Mouse (Mus musculus) thymus, adult 2 months (tissue): Measurements from ENCODE around the gene Foxo6.

ENCODE experiments used
- CTCF ChIP-seq: fragments of 200-500 bp; IDR thresholded peaks from 2 replicates; pipeline ENCODE4 v1.5.1; 2012; ENCODE audit warnings: mild to moderate bottlenecking, control low read depth, low read length, moderate library complexity, borderline replicate concordance; ENCODE audit not compliant: control insufficient read depth, poor library complexity, insufficient read depth; ENCODE audit errors: extremely low read depth
- POLR2A ChIP-seq: fragments of 200-500 bp; IDR thresholded peaks from 2 replicates; pipeline ENCODE4 v1.6.1; 2012; ENCODE audit warnings: mild to moderate bottlenecking, low read length, control low read depth, moderate library complexity; ENCODE audit not compliant: control insufficient read depth, poor library complexity, insufficient read depth; ENCODE audit errors: extremely low read depth

DNA sequence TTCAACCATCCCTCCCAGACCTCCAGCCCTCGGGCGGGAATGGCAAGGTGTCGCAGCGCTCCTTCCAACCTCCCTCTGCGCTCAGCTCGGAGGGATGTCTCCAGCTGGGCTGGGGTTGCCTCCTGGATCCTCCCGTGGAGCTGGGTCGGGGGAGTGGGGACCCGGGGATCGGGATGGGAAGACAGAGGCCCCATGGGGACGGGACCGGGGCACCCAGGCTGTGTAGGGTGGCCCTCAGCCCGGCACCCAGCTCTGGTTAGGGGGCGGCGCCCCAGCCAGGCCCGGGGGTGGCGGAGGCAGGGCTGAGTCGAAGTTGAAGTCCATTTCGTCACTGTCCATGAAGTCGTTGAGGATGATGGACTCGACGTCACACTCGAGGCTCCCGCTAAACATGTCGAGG, 19.5 kb downstream of the Foxo6 start:
- TF ChIP-seq CTCF (no peak), POLR2A (no peak)
